Mouse (Mus musculus) liver, adult 2 months (tissue): ENCODE measurements around the gene Pafah1b2.

ENCODE experiments used
- CTCF ChIP-seq: fragments of 200-500 bp; IDR thresholded peaks from 2 replicates; pipeline ENCODE4 v1.5.1; 2011; ENCODE audit warnings: low read depth, low read length, control low read depth
- POLR2A ChIP-seq: fragments of 200-500 bp; IDR thresholded peaks from 2 replicates; pipeline ENCODE4 v1.6.1; 2011; ENCODE audit warnings: low read length, control low read depth; ENCODE audit not compliant: insufficient read depth; ENCODE audit errors: extremely low read depth

GRCm38 (mm10) chr9:46015081-46015551, 2.6 kb upstream of the Pafah1b2 start:
- no peak for TF ChIP-seq CTCF
- TF ChIP-seq POLR2A: no peak
